Mouse (Mus musculus): ENCODE results near the gene Wdr31. TPM values are rescaled to one million over a fixed set of nuclear protein-coding genes. Genes with fewer than 3 reads are reported as not detected.

Gene Wdr31
- polyA plus RNA-seq (2015; fragmentation: Nextera tagmentation; extraction: Ambion mirVana), result 0.34 and 1.00 TPM in 2 replicates

DNA sequence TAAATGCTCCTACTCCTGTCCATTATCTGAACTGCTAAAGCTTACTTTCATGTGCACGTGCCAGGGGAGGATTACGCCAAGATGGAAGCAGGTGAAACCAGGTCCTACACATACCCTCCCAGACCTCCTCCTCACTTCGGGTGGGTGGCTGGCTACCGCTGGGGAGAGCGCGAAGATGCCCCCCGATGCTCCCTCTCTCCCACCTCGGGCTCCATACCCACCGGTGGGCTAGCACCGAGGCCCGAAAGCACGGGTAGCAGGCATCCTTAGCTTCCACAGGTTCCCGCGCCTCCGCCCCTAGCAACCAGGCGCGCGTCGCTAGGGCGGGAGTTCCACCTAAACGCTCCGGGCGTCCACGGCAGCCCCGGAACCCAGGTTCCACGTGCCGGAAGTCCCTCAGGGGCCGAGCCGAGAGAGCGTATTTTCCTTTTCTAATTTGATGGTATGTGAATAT is at the start of gene Wdr31:
Gene Wdr31 (minus strand): TSS at position 299 of the 454 bp plus-strand sequence.
- 1% methylated on average over 30 of the region's 30 CpGs for WGBS (ENCODE audit: insufficient replicate concordance)
- no peaks in the 10 kb centered on the region for H3K36me3 ChIP-seq (replicated peaks; ENCODE audit: insufficient read depth, low read length)
- H3K27me3 ChIP-seq (ENCODE audit: insufficient read depth, low read length), result no peaks in the 10 kb centered on the region
- peak; percentile 88 for DNase-seq
- peak within 1 kb of the TSS; percentile 44; the same call in 1 of the 2 replicates for H3K9ac ChIP-seq (replicated peaks)
- H3K27ac ChIP-seq (ENCODE audit: low read depth), result no peak within 1 kb of the TSS
- no peak for TF ChIP-seq EP300 (IDR thresholded peaks at IDR 0.05; ENCODE audit: low read depth)
- no peak for TF ChIP-seq CTCF (IDR thresholded peaks at IDR 0.05; ENCODE audit: low read depth)
- H3K4me1 ChIP-seq (ENCODE audit: insufficient read depth), result peaks cover 5% of the 10 kb centered on the region; the same call in 1 of the 2 replicates
- peak within 1 kb of the TSS; percentile 91 for H3K4me2 ChIP-seq (ENCODE audit: low read depth, low read length)
- ATAC-seq, result peak; percentile 99
- H3K4me3 ChIP-seq (ENCODE audit: low read depth, low read length), result peak within 1 kb of the TSS; percentile 66
- no peaks in the 10 kb centered on the region for H3K9me3 ChIP-seq (ENCODE audit: low read length)

DNA sequence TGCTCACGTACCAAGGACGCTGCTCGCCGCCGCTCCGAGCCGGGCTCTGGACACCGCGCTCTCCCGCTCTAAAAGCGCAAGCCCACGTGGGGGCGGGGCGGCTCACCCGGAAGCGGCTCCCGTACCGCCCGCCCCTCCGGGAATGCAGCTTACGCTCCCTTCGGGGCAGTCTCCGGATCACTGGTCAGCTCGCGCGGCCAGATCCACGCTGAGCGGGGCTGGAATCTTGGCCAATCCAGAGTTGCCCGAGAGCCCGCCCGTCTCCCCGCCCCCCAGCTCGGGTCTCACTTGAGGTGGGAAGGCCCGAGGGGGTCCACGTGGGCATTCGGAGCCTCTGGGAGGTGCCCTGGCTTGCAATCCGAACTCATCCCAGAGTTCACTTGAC is 49.1 kb upstream of the Wdr31 start, which contains the start of gene Alad:
Gene Alad (minus strand): TSS at position 70 of the 385 bp plus-strand sequence.
- DNase-seq (peak; percentile 91), ATAC-seq (peak; percentile 63)
- WGBS (ENCODE audit: insufficient replicate concordance), result 0% methylated on average over 37 of the region's 37 CpGs
- Histone ChIP-seq H3K9ac (replicated peaks) (peak within 1 kb of the TSS; percentile 85), H3K4me2 (ENCODE audit: low read depth, low read length) (peak within 1 kb of the TSS; percentile 84), H3K36me3 (replicated peaks; ENCODE audit: insufficient read depth, low read length) (0 out of 2 replicates have a peak, but pooled peaks cover 2% of the 10 kb centered on the region), H3K4me1 (ENCODE audit: insufficient read depth) (peaks cover 38% of the 10 kb centered on the region), H3K27me3 (ENCODE audit: insufficient read depth, low read length) (no peaks in the 10 kb centered on the region), H3K27ac (ENCODE audit: low read depth) (peak within 1 kb of the TSS; percentile 93), H3K9me3 (ENCODE audit: low read length) (no peaks in the 10 kb centered on the region), H3K4me3 (ENCODE audit: low read depth, low read length) (peak within 1 kb of the TSS; percentile 70)
- no peak for TF ChIP-seq CTCF (IDR thresholded peaks at IDR 0.05; ENCODE audit: low read depth)
- 0 out of 2 replicates have a peak, but pooled peaks have one; percentile 39 for TF ChIP-seq EP300 (IDR thresholded peaks at IDR 0.05; ENCODE audit: low read depth)

DNA sequence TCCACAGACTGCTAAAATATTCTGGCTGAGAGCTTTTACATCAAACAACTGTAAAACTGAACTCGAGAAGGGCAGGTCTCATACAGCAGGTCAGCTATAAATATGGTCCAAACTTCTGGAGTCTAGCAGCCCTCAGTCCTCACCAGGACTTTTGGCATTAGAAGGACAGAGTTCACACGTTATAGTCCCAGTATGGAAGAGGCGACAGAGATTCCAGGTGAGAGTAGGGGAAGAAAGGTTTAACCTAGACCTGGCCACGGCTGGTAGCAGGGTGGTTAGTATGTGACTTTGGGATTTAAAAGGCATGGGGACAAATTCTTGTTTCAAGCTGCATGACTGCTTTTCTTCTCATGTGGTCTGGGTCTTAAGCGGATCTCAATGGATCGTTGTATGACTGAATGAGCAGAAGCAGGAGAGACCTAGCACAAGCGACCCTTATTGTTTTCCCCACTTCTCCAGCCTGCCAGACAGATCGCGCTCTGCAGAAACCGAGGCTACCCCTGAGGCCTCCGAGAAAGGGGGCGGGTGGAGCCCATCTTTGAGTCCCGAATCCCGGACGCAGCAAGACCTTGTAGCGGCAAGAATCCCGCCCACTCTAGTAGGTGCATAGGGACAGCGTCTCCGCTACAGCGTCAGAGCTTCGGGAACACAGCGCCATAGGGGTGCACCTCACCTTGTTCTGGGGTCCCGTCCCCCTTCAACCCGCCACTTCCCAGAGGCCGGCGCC is 48.6 kb upstream of the Wdr31 start:
- H3K27ac ChIP-seq (ENCODE audit: low read depth), result peak overlapping the region; percentile 93
- H3K9me3 ChIP-seq (ENCODE audit: low read length), result no peaks in the 10 kb centered on the region
- H3K4me1 ChIP-seq (ENCODE audit: insufficient read depth), result peaks cover 36% of the 10 kb centered on the region
- DNase-seq, result no peak
- H3K4me2 ChIP-seq (ENCODE audit: low read depth, low read length), result peak overlapping the region; percentile 84
- ATAC-seq, result peak; percentile 8
- TF ChIP-seq CTCF (IDR thresholded peaks at IDR 0.05; ENCODE audit: low read depth), result no peak
- no peak for TF ChIP-seq EP300 (IDR thresholded peaks at IDR 0.05; ENCODE audit: low read depth)
- no peaks in the 10 kb centered on the region for H3K27me3 ChIP-seq (ENCODE audit: insufficient read depth, low read length)
- 2% methylated on average over 26 of the region's 26 CpGs for WGBS (ENCODE audit: insufficient replicate concordance)
- peak overlapping the region; percentile 85 for H3K9ac ChIP-seq (replicated peaks)
- 0 out of 2 replicates have a peak, but pooled peaks cover 2% of the 10 kb centered on the region for H3K36me3 ChIP-seq (replicated peaks; ENCODE audit: insufficient read depth, low read length)
- peak overlapping the region; percentile 70 for H3K4me3 ChIP-seq (ENCODE audit: low read depth, low read length)

DNA sequence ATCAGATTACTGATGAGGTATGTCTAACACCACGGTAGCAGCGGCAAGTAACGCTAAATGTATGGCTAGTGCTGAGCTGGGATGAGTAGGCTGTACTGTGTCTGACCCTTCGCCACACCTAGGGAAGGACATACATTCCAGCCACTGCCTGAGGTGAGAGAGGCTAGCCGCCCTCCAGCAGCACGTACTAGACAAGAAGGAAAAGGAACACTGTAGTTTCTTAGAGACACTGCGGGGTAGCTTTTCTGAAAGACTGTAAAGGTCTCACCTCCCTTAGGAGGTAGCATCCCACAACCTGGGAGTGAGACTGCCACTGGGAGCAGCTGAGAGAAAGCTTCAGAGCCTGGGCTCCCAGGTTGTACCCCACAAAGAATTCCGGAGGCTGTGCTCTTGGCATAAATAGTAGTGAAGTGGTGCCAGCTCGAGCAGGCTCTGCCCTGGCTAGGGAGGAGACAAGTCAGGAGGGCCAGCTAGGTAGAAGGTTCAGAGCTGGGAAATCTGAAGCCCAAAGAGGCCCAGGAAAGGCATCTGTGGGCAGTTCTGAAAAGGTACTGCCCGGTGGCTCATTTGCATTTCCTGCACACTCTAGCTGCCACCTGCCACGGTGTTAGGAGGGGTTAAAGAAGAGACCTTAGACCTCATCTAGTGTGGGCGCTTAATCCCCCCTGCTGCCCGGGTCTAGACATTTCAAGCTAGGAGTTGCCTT is 47.9 kb upstream of the Wdr31 start:
- peak overlapping the region; percentile 85 for H3K9ac ChIP-seq (replicated peaks)
- peak overlapping the region; percentile 84 for H3K4me2 ChIP-seq (ENCODE audit: low read depth, low read length)
- peaks cover 30% of the 10 kb centered on the region for H3K4me1 ChIP-seq (ENCODE audit: insufficient read depth)
- TF ChIP-seq EP300 (IDR thresholded peaks at IDR 0.05; ENCODE audit: low read depth) (no peak), CTCF (IDR thresholded peaks at IDR 0.05; ENCODE audit: low read depth) (no peak)
- ATAC-seq (no peak), DNase-seq (peak; percentile 26)
- H3K4me3 ChIP-seq (ENCODE audit: low read depth, low read length), result peak overlapping the region; percentile 70
- H3K27ac ChIP-seq (ENCODE audit: low read depth), result peak overlapping the region; percentile 93
- WGBS (ENCODE audit: insufficient replicate concordance), result 36% methylated on average over 13 of the region's 13 CpGs
- H3K9me3 ChIP-seq (ENCODE audit: low read length), result no peaks in the 10 kb centered on the region
- H3K27me3 ChIP-seq (ENCODE audit: insufficient read depth, low read length), result no peaks in the 10 kb centered on the region
- peaks cover 9% of the 10 kb centered on the region for H3K36me3 ChIP-seq (replicated peaks; ENCODE audit: insufficient read depth, low read length)

DNA sequence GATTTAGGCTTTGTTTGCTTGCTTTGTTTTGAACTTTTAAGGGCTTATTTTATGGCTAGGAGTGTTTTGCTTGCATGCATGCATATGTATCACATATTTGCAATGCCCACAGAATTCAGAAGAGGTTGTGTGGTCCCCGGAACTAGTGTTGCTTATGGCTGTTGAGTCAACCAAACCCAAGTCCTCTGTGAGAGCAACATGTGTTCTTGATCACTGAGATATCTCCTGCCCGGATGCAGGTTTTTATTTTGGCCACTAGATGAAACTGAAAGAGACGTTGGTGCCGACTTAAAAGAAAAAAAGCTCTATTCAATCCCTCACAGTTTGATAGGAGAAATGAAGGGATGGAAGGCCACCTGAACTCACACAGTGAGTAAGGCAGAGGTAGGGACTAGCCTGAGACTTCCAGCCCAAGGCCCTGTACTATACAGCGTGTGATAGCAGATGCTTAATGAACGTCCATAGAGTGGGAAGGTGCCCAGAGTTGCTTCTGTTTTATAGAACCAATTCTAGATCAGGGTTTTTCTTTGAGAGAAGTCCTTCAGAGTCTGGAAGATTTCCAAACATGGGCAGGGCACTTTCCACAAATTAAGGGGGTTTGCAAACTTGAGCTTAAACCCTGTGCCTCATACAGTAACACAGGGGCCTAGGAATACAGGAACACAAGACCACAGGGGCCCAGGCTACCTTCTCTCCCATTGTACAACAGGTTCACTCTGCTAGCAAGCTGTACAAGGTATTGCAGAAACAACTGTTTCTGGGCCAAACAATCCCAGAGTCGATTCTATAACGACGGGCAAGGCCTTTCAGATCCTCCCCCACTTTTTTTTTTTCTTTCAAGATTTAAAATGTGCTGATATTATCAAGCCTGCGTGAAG is 47.1 kb upstream of the Wdr31 start:
- TF ChIP-seq CTCF (IDR thresholded peaks at IDR 0.05; ENCODE audit: low read depth), result no peak
- no peak for TF ChIP-seq EP300 (IDR thresholded peaks at IDR 0.05; ENCODE audit: low read depth)
- Histone ChIP-seq H3K27me3 (ENCODE audit: insufficient read depth, low read length) (no peaks in the 10 kb centered on the region), H3K36me3 (replicated peaks; ENCODE audit: insufficient read depth, low read length) (peaks cover 15% of the 10 kb centered on the region), H3K4me2 (ENCODE audit: low read depth, low read length) (peak overlapping the region; percentile 84), H3K27ac (ENCODE audit: low read depth) (peak overlapping the region; percentile 93), H3K4me3 (ENCODE audit: low read depth, low read length) (peak overlapping the region; percentile 70), H3K4me1 (ENCODE audit: insufficient read depth) (peaks cover 30% of the 10 kb centered on the region), H3K9me3 (ENCODE audit: low read length) (no peaks in the 10 kb centered on the region), H3K9ac (replicated peaks) (peak overlapping the region; percentile 85)
- peak; percentile 16 for DNase-seq
- ATAC-seq, result no peak
- WGBS (ENCODE audit: insufficient replicate concordance), result 61% methylated on average over 10 of the region's 10 CpGs

All from liver, postnatal 0 days (tissue).